Mouse (Mus musculus): Measurements from ENCODE around the gene Btnl2.
A peak's percentile ranks its signal among the peaks of the same experiment; 100 is the strongest.
"Not testable (repeated sequence)": the region's sequence is repeated elsewhere in the genome, so short reads cannot be mapped to it uniquely, and the experiment has no call there.

Btnl2 gene

GRCm38 (mm10) chr17:34354539-34354938 lies at the start of gene Btnl2:
Btnl2 (plus strand) TSS chr17:34354822.
- no peak for DNase-seq (ENCODE audit: low spot score in 2 of 2)

DNA sequence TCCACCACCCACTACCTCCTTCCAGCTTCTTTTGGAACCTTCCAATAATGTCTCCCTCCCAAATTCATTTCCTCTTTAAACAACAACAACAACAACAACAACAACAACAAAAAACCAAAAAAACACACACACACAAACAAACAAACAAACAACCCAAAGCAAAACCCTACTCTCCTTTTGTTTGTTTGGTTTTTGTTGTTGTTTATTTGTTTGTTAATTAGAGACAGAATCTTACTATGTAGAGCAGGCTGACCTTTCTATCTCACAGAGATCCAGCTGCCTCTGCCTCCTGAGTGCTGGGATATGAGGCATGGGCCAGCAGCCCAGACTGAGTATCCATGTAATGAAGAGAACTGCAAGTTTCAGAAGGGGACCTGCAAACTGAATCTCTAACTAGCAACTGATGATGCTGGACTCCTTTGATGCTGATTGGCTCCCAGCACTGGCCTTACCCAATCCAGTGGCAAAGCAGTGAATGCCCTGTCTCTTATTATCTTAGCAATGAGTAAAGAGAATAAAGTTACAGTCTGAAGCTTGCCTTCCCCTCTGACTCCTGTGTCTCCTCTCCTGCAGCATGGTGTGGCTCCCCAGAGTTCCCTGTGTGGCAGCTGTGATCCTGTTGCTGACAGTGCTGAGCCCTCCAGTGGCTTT lies 49.1 kb upstream of the Btnl2 start, which contains the start of gene H2-Eb1:
Gene H2-Eb1 (plus strand): TSS at position 488 of the 651 bp plus-strand sequence.
- DNase-seq (ENCODE audit: low spot score in 2 of 2), result peak; percentile 79 to 84

GRCm38 (mm10) chr17:34306407-34306806 lies 48.2 kb upstream of the Btnl2 start:
- no peak for DNase-seq (ENCODE audit: low spot score in 2 of 2)

- no peak for DNase-seq (ENCODE audit: low spot score in 2 of 2)
These were observed 47.4 kb upstream of the Btnl2 start for GRCm38 (mm10) chr17:34307216-34307615.

GRCm38 (mm10) chr17:34308161-34308560 lies 46.5 kb upstream of the Btnl2 start:
- DNase-seq (ENCODE audit: low spot score in 2 of 2), result no peak

DNA sequence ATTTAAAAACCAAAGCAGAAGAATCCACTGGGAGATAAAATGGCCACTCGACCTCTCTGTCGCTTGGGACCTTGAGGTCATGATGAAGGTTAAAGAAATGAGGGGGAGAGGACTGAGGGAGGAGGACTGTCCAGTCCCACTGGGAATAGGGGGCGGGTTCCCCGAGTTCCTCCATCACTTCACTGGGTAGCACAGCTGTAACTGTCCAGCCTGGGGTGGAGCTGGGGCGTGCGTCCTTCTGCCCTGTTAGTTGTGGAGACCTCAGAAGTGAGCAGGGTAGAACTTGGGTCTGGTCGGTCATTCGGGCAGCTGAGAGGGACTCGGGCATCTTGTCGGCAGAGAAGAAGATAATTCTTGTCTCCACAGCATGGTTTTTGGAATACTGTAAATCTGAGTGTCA lies 45.4 kb upstream of the Btnl2 start:
- no peak for DNase-seq (ENCODE audit: low spot score in 2 of 2)

DNA sequence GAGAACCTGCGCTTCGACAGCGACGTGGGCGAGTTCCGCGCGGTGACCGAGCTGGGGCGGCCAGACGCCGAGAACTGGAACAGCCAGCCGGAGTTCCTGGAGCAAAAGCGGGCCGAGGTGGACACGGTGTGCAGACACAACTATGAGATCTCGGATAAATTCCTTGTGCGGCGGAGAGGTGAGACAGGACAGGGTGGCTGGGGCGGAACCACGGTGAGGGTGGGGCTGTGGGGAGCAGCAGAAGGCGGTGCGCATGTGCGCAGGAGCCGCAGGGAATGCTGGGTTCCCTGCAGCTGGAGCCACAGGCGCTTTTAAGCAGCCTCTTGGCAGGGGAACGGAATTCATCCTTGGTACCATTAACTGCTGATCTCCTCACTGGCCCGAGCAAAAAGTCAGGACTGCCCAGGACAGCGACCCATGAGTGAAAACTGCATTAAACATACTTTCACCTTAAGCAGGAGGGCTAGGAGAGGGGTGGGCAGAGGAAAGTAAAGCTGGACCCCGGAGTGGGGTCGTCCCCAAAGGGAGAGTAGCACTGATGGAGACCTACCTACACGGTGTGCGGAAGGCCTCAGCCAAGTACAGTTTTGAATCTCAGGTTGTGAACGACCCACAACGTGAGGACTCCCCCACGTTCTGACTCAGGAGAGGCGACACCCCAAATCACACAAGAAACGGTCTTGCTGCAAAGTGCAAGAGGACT lies 44.8 kb upstream of the Btnl2 start:
- peak; percentile 37 to 65 for DNase-seq (ENCODE audit: low spot score in 2 of 2)

DNA sequence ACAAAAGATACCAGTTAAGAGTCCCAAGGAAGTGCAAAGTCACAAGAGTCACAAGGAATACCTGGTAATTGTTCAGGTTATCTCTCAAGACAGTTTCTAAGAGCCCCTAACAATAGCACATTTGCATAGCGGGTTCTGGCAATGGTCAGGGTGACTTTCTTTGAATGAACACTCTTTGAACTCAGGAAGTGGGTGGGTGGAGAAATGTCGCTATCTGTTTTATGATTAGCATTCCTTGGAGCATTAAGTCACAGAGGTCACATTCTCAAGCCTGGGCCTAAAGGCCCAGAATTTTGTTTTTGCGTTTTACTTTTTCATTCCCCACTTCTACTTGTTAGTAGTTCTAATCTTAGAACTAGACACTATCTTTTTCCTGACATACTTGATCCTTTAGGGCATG lies 44.1 kb upstream of the Btnl2 start:
- not testable (repeated sequence) for DNase-seq (ENCODE audit: low spot score in 2 of 2)

DNA sequence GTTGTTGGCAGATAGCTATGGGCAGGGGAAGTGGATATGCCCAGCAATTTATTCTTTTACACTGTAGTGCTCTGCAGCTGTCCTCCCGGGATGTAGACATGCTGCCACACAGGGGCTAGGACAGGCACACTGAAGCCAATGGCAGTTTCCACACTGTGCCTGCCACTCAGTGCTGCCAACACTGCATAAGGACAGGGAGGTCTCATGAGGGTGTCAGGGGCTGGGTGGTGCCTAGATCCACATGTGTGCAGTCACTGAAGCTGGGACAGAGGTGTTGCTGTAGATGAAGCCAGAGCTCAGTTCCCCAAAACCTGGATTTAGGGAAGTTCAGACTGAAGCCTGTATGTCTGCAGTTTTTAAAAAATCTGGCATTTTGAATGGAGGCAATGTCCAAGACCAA lies 42.4 kb upstream of the Btnl2 start:
- DNase-seq (ENCODE audit: low spot score in 2 of 2), result no peak

DNA sequence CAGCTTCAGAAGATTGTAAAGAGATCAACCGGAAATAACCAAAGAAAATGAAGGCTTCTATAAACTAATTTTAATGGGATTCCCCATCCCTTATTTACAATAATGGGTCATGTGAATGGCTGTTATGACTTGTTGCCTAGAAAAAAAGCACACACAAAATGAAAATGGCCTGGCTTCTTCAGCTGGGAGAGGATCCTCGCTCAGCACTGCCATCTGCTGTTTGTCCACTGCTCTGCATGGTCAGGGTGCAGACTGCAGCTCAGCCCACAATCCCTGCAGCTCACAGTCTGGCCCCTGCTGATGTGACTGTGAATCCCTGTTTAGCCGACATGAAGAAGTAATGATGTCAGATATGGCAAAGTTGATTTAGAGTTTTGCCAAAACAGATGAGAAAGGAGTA lies 41.2 kb upstream of the Btnl2 start:
- DNase-seq (ENCODE audit: low spot score in 2 of 2), result peak; percentile 62 to 68

GRCm38 (mm10) chr17:34314286-34314685 lies 40.3 kb upstream of the Btnl2 start:
- no peak for DNase-seq (ENCODE audit: low spot score in 2 of 2)

DNA sequence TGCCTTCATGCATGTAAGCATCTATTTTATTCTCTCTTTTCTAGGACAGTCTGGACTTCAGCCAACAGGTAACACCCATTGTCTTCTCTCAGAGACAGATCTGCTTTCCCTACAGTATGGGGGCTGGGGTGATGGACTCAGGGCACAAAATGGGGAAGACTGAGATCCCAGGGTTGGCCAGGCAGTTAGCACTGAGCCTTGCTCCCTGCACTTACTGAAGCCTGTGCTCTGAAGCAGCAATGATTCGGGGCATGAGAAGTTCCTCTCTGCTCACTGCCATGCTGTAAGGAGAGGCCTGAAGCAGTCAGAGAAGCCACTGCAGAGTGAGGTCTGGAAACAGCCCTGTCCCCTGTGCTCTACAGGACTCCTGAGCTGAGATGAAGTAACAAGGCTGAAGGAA lies 39.1 kb upstream of the Btnl2 start:
- DNase-seq (ENCODE audit: low spot score in 2 of 2), result no peak

GRCm38 (mm10) chr17:34316697-34317096 lies 37.9 kb upstream of the Btnl2 start:
- no peak for DNase-seq (ENCODE audit: low spot score in 2 of 2)

GRCm38 (mm10) chr17:34317275-34317674 lies 37.3 kb upstream of the Btnl2 start:
- DNase-seq (ENCODE audit: low spot score in 2 of 2), result no peak

- no peak for DNase-seq (ENCODE audit: low spot score in 2 of 2)
These were observed 29.2 kb upstream of the Btnl2 start, which contains the start of gene H2-Eb2 for GRCm38 (mm10) chr17:34325436-34325835. H2-Eb2 (plus strand) TSS chr17:34325665.

DNA sequence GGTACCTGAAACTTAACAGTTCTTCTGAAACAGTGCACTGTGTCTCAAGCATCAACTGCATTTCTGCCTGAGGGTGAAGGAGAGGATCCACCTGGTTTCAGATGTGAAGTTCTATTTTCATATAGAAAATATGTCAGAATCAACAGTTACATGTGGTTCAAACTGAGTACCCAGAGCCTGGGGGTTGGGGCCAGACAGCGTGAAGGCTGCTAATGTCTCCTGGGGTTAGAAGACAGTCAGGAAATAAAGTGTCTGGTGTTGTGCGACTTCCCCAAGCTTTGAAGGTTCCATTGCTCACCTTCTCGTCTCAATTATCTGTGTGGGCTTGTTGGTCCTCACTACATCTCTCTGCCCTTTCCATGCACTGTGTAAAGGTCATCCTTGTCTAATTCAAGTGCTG lies 28.2 kb upstream of the Btnl2 start:
- no peak for DNase-seq (ENCODE audit: low spot score in 2 of 2)

- no peak for DNase-seq (ENCODE audit: low spot score in 2 of 2)
These were observed 24.8 kb upstream of the Btnl2 start for GRCm38 (mm10) chr17:34329807-34330206.

DNA sequence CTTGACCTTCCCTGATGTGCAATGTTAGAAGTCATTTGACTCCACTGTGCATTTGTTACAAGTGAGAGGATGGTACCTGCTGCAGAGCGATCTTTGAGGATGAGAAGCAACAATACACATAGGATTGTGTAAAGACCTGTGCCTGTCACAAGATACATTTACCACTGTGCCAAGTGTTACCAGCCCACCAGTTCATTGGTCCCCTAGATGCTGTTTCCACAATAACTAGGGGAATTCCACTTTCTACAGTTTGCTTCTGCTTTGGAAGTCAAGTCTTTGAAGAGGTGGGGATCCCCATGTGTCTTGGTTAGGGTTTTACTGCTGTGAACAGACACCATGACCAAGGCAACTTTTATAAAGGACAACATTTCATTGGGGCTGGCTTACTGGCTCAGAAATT lies 23.4 kb upstream of the Btnl2 start:
- DNase-seq (ENCODE audit: low spot score in 2 of 2), result no peak

- no peak for DNase-seq (ENCODE audit: low spot score in 2 of 2)
These were observed 13.8 kb upstream of the Btnl2 start for GRCm38 (mm10) chr17:34340619-34341402.

DNA sequence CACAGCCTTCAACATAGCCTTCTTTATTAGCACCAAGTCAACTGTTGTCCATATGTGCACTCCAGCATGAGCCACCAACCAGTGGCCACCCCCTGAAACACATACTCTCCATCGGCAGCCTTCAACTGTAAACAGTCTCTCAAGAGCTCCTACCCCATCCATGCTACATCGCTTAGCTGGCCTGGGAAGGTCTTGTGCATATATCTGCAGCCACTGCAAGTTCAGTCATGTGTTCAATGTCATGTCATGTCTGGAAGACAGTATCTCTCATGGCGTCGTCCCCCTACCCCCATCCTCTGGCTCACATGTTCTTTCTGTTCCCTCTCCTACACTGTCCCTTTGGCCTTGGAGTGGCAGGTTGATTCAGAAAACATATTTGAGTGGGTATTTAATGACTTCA lies 9.7 kb upstream of the Btnl2 start:
- DNase-seq (ENCODE audit: low spot score in 2 of 2), result no peak

DNA sequence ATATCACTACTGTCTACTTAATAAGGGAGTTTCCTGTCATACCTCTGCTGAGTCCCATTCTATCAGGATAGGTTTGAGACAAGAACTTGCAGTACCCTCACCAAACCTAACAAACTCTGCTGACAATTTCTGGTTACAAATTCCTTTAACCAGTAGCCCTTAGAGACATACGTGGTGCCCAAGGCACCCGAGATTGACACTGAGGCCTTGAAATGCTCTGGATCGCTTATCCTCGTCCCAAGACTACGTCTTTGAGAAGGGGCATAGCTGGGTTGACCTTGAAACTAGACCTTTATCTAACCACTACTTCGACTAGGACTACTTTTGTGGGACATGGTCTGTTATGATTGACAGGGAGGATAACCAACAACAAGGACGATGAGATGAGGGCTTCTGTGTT lies 9.1 kb upstream of the Btnl2 start:
- DNase-seq (ENCODE audit: low spot score in 2 of 2), result no peak

- no peak for DNase-seq (ENCODE audit: low spot score in 2 of 2)
These were observed 8.6 kb upstream of the Btnl2 start for GRCm38 (mm10) chr17:34346041-34346440.

Data from urinary bladder, postnatal 36 days (tissue).